Mouse (Mus musculus): ENCODE data around the gene Asic5.

Asic5 gene

GRCm38 (mm10) chr3:82014148-82014703 is 32.1 kb downstream of the Asic5 start:
- no peak for DNase-seq (ENCODE audit: low spot score)

DNA sequence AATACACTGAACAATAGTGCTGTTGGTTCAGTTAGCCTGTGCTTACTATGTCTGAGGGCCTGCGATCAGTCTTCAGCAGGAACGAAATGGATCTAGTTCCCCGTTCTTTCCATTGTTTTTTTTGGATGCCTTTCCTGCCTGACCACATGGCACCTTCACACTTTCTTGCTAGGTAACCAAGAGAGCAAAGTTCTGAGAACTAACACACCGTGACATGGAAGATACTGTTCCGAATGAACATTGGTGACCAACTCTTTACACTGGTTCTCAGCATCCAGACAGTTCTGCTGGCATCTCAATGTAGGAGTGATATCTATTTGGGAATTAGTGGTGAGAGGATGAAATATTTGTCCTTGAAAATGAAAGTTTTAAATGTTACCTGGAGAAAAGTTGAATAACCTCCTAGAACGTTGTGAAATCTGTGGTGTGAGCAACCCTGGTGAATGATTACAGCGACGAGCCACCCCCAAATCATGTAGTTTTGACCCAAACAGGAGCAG is 40.4 kb downstream of the Asic5 start:
- no peak for DNase-seq (ENCODE audit: low spot score)

DNA sequence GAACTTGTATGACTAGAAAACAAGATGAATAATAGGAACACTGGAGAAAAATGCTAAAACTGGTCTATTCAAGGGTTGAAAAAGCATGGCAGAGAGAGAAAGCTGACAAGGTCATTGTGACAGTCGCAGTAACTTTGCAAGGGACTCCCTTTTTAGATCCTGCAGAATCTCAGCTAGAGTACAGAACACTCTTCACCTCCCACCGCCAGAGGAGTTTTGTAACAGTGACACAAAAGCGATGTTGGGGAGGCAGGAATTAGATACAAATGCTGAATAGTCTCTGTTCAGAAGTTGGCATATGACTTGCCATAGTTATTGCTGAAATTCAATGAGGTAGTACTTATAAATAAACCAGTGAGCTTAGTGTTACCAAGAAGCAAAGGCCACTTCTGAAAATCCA is 41.0 kb downstream of the Asic5 start:
- DNase-seq (ENCODE audit: low spot score) = no peak

DNA sequence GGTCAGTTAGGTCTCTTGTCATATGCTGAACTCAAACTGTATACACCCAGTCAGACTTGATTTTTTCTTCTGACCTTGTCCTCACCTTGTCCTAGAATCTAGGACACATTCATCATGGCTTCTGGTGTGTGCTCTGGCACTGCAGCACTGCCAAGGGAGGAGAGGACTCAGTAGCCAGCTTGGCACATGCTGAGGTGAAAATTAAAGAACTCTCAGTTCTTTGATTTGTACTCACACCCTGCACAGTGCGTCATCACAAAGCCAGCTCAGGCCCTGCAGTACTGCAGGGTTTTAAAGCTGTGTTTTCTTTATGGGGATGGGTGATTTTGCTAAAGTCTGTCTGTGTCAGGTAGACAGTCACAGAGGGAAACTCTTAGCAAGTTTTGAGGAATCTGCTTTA is 45.2 kb downstream of the Asic5 start:
- DNase-seq (ENCODE audit: low spot score) = no peak

DNA sequence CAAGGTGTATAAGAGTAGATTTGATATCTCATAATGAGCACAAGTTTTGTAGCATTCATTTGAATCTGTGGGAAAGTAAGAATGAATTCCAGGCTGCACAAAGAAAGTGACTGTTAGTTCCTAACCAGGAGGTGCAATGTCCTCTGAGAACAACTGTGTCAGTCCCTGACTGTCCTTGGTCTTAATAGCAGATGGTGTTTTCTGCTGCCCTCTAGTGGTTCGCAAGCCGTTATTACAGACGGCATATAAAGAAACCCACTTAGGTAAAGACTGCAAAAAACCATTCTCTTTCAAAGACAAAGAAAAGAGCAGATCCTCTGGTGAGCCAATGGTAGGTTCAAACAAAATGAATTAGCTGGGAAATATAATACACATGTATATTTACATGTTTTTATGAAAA is 47.1 kb downstream of the Asic5 start:
- DNase-seq (ENCODE audit: low spot score) = peak; percentile 47

DNA sequence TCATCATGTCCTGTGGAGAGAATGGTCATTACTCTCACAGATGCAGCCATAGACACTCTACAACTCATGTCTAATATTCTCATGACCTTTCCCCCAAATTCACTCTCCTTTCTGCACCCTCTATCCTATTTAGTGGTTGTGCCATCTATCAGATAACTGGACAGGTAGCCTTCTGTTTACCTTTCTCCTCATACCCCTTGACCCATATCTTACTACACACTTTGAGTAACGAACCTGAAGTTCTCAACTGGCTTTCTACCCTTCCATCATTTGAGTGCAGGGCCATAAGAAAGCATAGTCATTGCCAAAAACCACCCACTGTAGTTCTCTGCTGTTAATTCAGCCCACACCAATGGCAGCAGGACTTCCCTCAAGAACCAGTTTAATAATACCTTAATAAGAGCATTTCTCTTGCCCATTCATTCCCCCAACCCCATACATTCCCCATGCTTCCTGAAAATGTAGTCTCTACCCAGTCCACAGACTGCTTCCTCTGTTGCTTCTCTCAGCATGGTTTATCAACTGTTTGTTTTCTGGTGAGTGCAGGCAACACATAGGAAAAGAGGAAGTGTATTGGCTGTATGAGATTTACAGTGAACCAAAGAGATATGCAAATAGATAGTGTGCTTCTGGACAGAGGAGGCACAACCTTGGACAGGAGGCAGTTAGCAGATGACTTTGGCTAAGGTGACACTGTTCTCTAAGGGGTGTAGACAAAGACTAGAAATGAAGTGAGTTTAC is 48.1 kb downstream of the Asic5 start:
- no peak for DNase-seq (ENCODE audit: low spot score)

DNA sequence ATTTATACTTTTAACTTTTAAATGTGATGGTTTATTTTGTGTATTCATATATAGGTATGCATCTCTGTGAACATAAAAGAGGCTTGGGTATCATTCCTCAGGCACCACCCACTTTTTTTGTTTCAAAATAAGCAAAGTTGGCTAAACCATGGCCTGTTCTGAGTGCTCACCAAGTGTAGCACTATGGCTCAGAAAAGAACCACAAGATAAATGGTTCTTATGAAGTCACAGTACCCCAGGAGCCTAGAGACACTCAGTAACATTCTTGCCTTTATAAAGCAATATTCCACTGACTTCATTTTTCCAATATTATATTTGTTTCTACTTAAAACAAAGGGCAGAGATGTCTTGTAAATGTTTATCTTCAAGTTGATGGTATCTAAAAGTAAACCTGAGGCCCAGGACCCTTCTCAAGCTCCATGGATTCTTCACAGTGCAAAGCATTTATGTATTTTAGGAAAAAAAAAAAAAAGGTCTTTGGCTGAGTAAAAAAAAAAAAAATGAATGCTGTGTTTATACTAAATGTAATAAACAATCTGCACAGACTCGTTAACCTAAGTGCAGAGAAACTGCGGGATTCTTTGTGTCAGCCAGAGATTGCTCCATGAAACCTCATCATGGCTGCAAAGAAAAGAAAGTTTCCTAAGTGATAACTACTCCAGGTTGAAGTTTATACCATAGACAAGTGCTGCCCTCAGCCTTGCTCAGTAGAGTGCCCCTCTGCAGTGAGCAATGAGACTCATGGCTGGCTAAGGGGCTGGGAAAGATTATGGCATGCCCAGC is 54.4 kb downstream of the Asic5 start:
- DNase-seq (ENCODE audit: low spot score) = no peak

GRCm38 (mm10) chr3:82043676-82044075 is 61.6 kb downstream of the Asic5 start:
- DNase-seq (ENCODE audit: low spot score) = peak; percentile 28

DNA sequence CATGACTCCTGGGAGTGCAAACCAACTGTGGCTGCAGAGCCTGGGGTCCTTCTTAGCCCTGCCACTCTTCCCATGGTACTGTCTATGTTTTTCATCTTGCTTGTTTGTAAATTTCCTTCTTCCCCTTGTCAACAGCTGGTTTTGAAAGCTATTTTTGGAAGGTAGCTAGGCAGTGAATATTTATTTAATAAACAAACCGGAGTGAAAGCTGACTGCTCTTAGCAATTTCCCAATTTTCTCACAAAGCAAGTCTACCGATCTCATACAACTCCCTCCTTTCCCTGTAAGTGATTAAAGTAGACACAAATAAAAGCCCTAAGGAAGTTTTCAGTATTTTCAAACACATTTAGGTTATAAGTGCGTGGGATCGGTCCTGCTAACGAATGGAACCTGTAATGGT is 62.8 kb downstream of the Asic5 start:
- DNase-seq (ENCODE audit: low spot score) = peak; percentile 26

- no peak for DNase-seq (ENCODE audit: low spot score)
Observed at GRCm38 (mm10) chr3:82046087-82046486, 64.0 kb downstream of the Asic5 start.

DNA sequence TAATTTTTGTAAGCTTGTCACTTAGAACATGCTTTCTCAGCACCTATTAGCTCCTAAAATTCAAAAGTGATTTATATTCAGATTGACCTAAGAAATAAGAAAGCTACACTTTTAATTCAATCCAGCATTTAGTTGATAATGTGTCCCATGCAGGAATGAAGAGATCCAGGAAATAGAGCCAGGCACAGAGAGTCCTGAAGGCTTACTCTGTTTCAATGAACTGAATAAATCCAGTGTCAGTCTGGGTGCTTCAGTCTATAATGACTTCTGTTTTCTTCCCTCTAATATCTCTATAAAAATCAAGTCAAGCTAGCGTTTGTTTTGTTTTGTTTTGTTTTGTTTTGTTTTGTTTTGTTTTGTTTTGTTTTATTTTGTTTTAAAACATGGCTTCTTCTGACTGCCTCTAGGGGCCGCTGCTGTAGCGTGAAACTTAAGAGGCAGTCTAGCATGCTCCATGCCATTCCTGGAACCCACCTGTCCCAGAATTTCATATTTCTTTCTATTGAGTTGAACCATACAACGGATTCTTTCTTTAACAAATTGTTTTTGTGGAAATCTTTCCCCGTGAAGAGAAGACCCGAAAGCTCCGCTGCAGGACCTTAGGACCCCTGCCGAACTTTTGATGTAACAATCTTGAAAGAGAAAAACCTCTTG is 65.1 kb downstream of the Asic5 start:
- peak; percentile 36 for DNase-seq (ENCODE audit: low spot score)

DNA sequence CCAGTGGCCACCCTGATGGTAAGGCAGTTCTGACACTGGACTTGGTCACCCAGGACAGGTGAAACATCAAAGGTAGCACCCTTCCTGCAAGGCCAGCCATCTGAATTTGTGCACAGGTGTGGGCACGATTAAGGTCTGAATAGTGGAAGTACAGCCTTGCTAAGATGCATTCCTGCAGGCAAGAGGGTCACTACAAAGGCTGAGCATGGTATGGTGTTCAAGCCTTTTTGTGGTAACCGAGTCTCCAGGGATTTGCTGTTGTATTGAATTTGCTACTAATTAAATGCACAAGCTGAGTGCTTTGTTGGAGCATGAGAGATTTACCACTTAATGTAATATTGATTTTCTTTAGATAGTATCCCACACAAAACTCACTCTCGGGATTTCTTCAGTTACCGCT is 66.0 kb downstream of the Asic5 start:
- no peak for DNase-seq (ENCODE audit: low spot score)

GRCm38 (mm10) chr3:82048681-82049080 is 66.6 kb downstream of the Asic5 start:
- peak; percentile 27 for DNase-seq (ENCODE audit: low spot score)

- DNase-seq (ENCODE audit: low spot score) = no peak
Observed at GRCm38 (mm10) chr3:82051468-82051867, 69.4 kb downstream of the Asic5 start.

GRCm38 (mm10) chr3:82052029-82052428 is 69.9 kb downstream of the Asic5 start:
- DNase-seq (ENCODE audit: low spot score) = no peak

- DNase-seq (ENCODE audit: low spot score) = no peak
Observed at GRCm38 (mm10) chr3:82054283-82054974, 72.3 kb downstream of the Asic5 start.

DNA sequence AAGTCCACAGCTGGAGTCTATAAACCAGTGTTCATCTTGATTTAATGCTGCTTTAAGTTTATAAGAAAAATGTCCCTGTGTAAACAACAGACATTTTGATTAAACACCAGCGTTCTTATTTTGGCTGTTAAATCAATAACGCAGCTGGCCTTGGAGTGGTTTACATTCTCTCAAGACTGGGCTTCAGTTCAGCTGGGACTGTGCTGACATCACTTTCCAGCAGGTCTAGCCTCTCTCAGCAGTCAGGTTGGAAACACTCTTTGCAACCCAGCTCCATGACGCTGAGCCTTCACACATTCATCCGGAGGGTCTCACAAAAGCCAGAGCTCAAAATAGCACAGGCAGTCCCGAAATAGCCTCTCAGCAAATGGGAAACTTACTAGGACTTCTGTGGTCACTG is 75.1 kb downstream of the Asic5 start:
- peak; percentile 57 for DNase-seq (ENCODE audit: low spot score)

GRCm38 (mm10) chr3:82061402-82062180 is 79.5 kb downstream of the Asic5 start:
- no peak for DNase-seq (ENCODE audit: low spot score)

GRCm38 (mm10) chr3:82067830-82068229 is 85.7 kb downstream of the Asic5 start:
- no peak for DNase-seq (ENCODE audit: low spot score)

All from lung, postnatal 25 days (tissue).